9 mouse cellular contexts compared by ENCODE assay signal in the genomic region with DNA sequence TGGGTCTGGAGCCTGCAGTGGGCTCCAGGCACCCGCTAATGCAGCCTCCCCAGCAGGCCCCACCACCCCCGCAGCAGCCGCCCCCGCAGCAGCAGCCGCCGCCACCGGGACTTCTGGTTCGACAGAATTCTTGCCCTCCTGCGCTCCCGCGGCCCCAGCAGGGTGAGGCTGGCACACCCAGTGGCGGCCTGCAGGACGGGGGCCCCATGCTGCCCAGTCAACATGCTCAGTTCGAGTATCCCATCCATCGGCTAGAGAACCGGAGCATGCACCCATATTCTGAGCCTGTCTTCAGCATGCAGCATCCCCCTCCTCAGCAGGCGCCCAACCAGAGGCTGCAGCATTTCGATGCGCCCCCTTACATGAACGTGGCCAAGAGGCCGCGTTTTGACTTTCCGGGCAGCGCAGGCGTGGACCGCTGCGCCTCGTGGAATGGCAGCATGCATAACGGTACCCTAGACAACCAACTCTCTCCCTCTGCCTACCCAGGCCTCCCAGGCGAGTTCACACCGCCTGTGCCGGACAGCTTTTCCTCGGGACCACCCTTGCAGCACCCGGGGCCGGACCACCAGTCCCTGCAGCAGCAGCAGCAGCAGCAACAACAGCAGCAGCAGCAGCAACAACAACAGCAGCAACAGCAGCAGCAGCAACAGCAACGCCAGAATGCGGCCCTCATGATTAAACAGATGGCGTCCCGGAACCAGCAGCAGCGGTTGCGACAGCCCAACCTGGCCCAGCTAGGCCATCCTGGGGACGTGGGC. TPM values are rescaled to one million over a fixed set of nuclear protein-coding genes. Genes with fewer than 3 reads are reported as not detected.
DNase-seq lines count a peak whose midpoint lies in the region; ATAC-seq lines count a peak whose summit lies in the region.
"Had no signal": no experiment of that assay in that cellular context is flagged by ENCODE, and none has a peak within 500 bp of the region (broad histone marks: within the 10 kb centered on the region; RNA-seq: fewer than 3 reads in every experiment).

No protein-coding gene starts in this region.

- H3K4me2 ChIP-seq in heart, embryonic 11.5 days: peak overlapping the region; percentile 97
- peak overlapping the region; percentile 99 for H3K4me2 ChIP-seq in midbrain, embryonic 12.5 days (replicated peaks)

- H3K9me3 ChIP-seq in heart, embryonic 11.5 days (replicated peaks; ENCODE audit: control insufficient read depth, low read length): no peaks in the 10 kb centered on the region
- H3K9me3 ChIP-seq in hindbrain, embryonic 10.5 days: no peaks in the 10 kb centered on the region
- no peaks in the 10 kb centered on the region for H3K9me3 ChIP-seq in midbrain, embryonic 12.5 days

- H3K27ac ChIP-seq in heart, embryonic 11.5 days (ENCODE audit: low read depth, low read length): no peak overlapping the region
- H3K27ac ChIP-seq in hindbrain, embryonic 10.5 days: peak overlapping the region; percentile 99
- H3K27ac ChIP-seq in midbrain, embryonic 12.5 days (replicated peaks): peak overlapping the region; percentile 99

- DNase-seq in heart, postnatal 10 days: no peak
- peak; percentile 27 for DNase-seq in R1 (ENCODE audit: low read depth, low spot score)
- DNase-seq in hindbrain, embryonic 10.5 days (ENCODE audit: low spot score): peak; percentile 72
- no peak for DNase-seq in adrenal gland, postnatal 10 days
- DNase-seq in ovary, postnatal 14 days (ENCODE audit: low spot score): no peak

- 0 out of 2 replicates have a peak, but pooled peaks cover 3% of the 10 kb centered on the region for H3K36me3 ChIP-seq in heart, embryonic 11.5 days (ENCODE audit: control insufficient read depth, insufficient read depth, low read length)
- H3K36me3 ChIP-seq in hindbrain, embryonic 10.5 days: peaks cover 63% of the 10 kb centered on the region
- peaks cover 45% of the 10 kb centered on the region for H3K36me3 ChIP-seq in midbrain, embryonic 12.5 days

- peaks cover 37% of the 10 kb centered on the region for H3K27me3 ChIP-seq in heart, embryonic 11.5 days (ENCODE audit: control insufficient read depth, insufficient read depth, low read length)
- peaks cover 7% of the 10 kb centered on the region; the same call in 1 of the 2 replicates for H3K27me3 ChIP-seq in hindbrain, embryonic 10.5 days (ENCODE audit: insufficient read depth, poor library complexity, severe bottlenecking)
- H3K27me3 ChIP-seq in midbrain, embryonic 12.5 days: no peaks in the 10 kb centered on the region

- H3K4me3 ChIP-seq in heart, embryonic 11.5 days (ENCODE audit: low read depth, low read length): peak overlapping the region; percentile 77
- peak overlapping the region; percentile 99 for H3K4me3 ChIP-seq in hindbrain, embryonic 10.5 days
- H3K4me3 ChIP-seq in midbrain, embryonic 12.5 days: peak overlapping the region; percentile 76
- H3K4me3 ChIP-seq: erythroblast, embryonic 14.5 days had no signal

- peaks cover 43% of the 10 kb centered on the region for H3K4me1 ChIP-seq in heart, embryonic 11.5 days (ENCODE audit: control insufficient read depth, insufficient read depth, low read length)
- H3K4me1 ChIP-seq in hindbrain, embryonic 10.5 days (replicated peaks): peaks cover 83% of the 10 kb centered on the region
- H3K4me1 ChIP-seq in midbrain, embryonic 12.5 days: peaks cover 65% of the 10 kb centered on the region

- H3K9ac ChIP-seq in heart, embryonic 11.5 days (ENCODE audit: low read depth, low read length): peak overlapping the region; percentile 88; the same call in 1 of the 2 replicates
- H3K9ac ChIP-seq in midbrain, embryonic 12.5 days (replicated peaks): peak overlapping the region; percentile 100

- WGBS in heart, embryonic 11.5 days (ENCODE audit: insufficient replicate concordance): 8% methylated on average over 41 of the region's 42 CpGs
- WGBS in hindbrain, embryonic 10.5 days: 1% methylated on average over 42 of the region's 42 CpGs
- WGBS in midbrain, embryonic 12.5 days: 2% methylated on average over 42 of the region's 42 CpGs

- ATAC-seq in heart, embryonic 11.5 days (replicated peaks; ENCODE audit: insufficient number of reproducible peaks, low FRiP score, low TSS enrichment): no peak
- ATAC-seq in midbrain, embryonic 12.5 days (ENCODE audit: low FRiP score, low read depth): no peak
- no peak for ATAC-seq in megakaryocyte progenitor cell, adult 5-6 weeks (replicated peaks; ENCODE audit: poor library complexity)

- intact Hi-C loops in heart, postnatal 10 days (cut with DNase I): loop anchor here (5.0 to 10.0 kb wide), 2 partner anchors 158 to 656 kb away; no protein-coding TSS in a partner anchor

RNA-seq across cellular contexts. Expression of a gene that starts 2.1 kb away (rescaled TPM):
- polyA plus RNA-seq in heart, embryonic 11.5 days (2014; fragmentation: Nextera tagmentation; extraction: Ambion mirVana): 6.6 and 7.1 TPM in 2 replicates
- 10 to 100 TPM; 17.5 to 18.9 TPM for total RNA-seq in heart, postnatal 10 days (2021)
- polyA plus RNA-seq in hindbrain, embryonic 10.5 days (2016; fragmentation: Nextera tagmentation; extraction: Ambion mirVana): 55.9 and 65.1 TPM in 2 replicates
- 55.9 and 61.8 TPM in 2 replicates for polyA plus RNA-seq in midbrain, embryonic 12.5 days (2016; fragmentation: Nextera tagmentation; extraction: Ambion mirVana)
- total RNA-seq in adrenal gland, postnatal 10 days (2021): 1 to 10 TPM; 6.4 to 8.5 TPM
- total RNA-seq in megakaryocyte progenitor cell, adult 5-6 weeks (2015): 0.05 and 0.59 TPM in 2 replicates
- total RNA-seq in megakaryocyte progenitor cell, adult 5-6 weeks (2017): 0.04 and 0.51 TPM in 2 replicates

Comparison
In these comparisons a context has a peak if more than half of its experiments do, and no peak if none do; other contexts are left out.
1. DNase-seq: peak in R1 (single experiment) and hindbrain, embryonic 10.5 days (single experiment); none in heart, postnatal 10 days (0 of 2), adrenal gland, postnatal 10 days (single experiment) and ovary, postnatal 14 days (single experiment).
2. RNA of a gene that starts 2.1 kb away (total RNA-seq): 17.5 to 18.9 TPM in heart, postnatal 10 days and 6.4 to 8.5 TPM in adrenal gland, postnatal 10 days; 0.04 to 0.59 TPM in megakaryocyte progenitor cell, adult 5-6 weeks; every median in the first group is over 4 times any median in the second.
3. Peak in every context shown above with its lines, with median percentiles within 50 percentile points of each other: H3K4me3 ChIP-seq.